Mouse (Mus musculus) liver, embryonic 15.5 days (tissue): Measurements from ENCODE around the gene Kif3c. TPM values are rescaled to one million over a fixed set of nuclear protein-coding genes. Genes with fewer than 3 reads are reported as not detected.

Experiments used
- ATAC-seq: fragments of 200-750 bp; cut with Nextera tagmentation; 2 replicates; pipeline ENCODE4 v1.8.0; 2017; ENCODE audit warnings: moderate number of reproducible peaks, mild to moderate bottlenecking, moderate library complexity; ENCODE audit not compliant: insufficient read depth
- H3K27ac ChIP-seq: fragments of 300-500 bp; sonication (generic); replicated peaks from 2 replicates; pipeline ENCODE4 v1.5.1; 2015; ENCODE audit warnings: mild to moderate bottlenecking, inconsistent platforms
- H3K27me3 ChIP-seq: fragments of 300-500 bp; sonication (generic); 2 replicates; pipeline ENCODE4 v1.6.1; 2015; ENCODE audit warnings: mild to moderate bottlenecking, inconsistent platforms
- H3K36me3 ChIP-seq: fragments of 300-500 bp; sonication (generic); replicated peaks from 2 replicates; pipeline ENCODE4 v1.6.1; 2015; ENCODE audit warnings: moderate library complexity, mild to moderate bottlenecking, inconsistent platforms
- H3K4me1 ChIP-seq: fragments of 300-500 bp; sonication (generic); replicated peaks from 2 replicates; pipeline ENCODE4 v1.6.1; 2015; ENCODE audit warnings: inconsistent platforms
- H3K4me2 ChIP-seq: fragments of 300-500 bp; sonication (generic); 2 replicates; pipeline ENCODE4 v1.6.1; 2015; ENCODE audit warnings: moderate library complexity, mild to moderate bottlenecking, inconsistent platforms
- H3K4me3 ChIP-seq: fragments of 300-500 bp; sonication (generic); replicated peaks from 2 replicates; pipeline ENCODE4 v1.5.1; 2015; ENCODE audit warnings: mild to moderate bottlenecking, inconsistent platforms
- H3K9ac ChIP-seq: fragments of 300-500 bp; sonication (generic); 2 replicates; pipeline ENCODE4 v1.6.1; 2015; ENCODE audit warnings: moderate library complexity, mild to moderate bottlenecking, inconsistent platforms
- H3K9me3 ChIP-seq: fragments of 300-500 bp; sonication (generic); replicated peaks from 2 replicates; pipeline ENCODE4 v1.6.1; 2016; ENCODE audit warnings: inconsistent platforms
- WGBS: fragments of 180-500 bp; shearing (Covaris S2); methylation state at CpG from one replicate; pipeline ENCODE4 v1.1.7; 2015; ENCODE audit warnings: mixed read lengths; ENCODE audit not compliant: insufficient replicate concordance; 5-methylcytosine and 5-hydroxymethylcytosine counted together
- polyA plus RNA-seq: library from polyadenylated mRNA; unstranded; fragments of >200 nt; fragmentation: Nextera tagmentation; extraction: Ambion mirVana; gene quantifications from 2 replicates; pipeline ENCODE4 v1.2.1, GENCODE M21; 2015

Gene Kif3c
- polyA plus RNA-seq, 1 experiment from 2014 or later, result 0.81 TPM

GRCm38 (mm10) chr12:3440916-3441315 is 76.0 kb downstream of the Kif3c start:
- no peaks in the 10 kb centered on the region for H3K27me3 ChIP-seq
- 72% methylated on average over 2 of the region's 2 CpGs for WGBS
- H3K9ac ChIP-seq, result no peak overlapping the region
- peaks cover 12% of the 10 kb centered on the region for H3K36me3 ChIP-seq
- H3K27ac ChIP-seq, result no peak overlapping the region
- H3K4me3 ChIP-seq, result no peak overlapping the region
- H3K4me2 ChIP-seq, result no peak overlapping the region
- peaks cover 8% of the 10 kb centered on the region for H3K4me1 ChIP-seq
- H3K9me3 ChIP-seq, result no peaks in the 10 kb centered on the region
- ATAC-seq, result no peak

- Histone ChIP-seq H3K36me3 (peaks cover 12% of the 10 kb centered on the region), H3K4me2 (no peak overlapping the region), H3K27ac (no peak overlapping the region), H3K27me3 (no peaks in the 10 kb centered on the region), H3K9ac (no peak overlapping the region), H3K4me3 (no peak overlapping the region), H3K4me1 (peaks cover 8% of the 10 kb centered on the region), H3K9me3 (no peaks in the 10 kb centered on the region)
- ATAC-seq, result no peak
- 29% methylated on average over 5 of the region's 5 CpGs for WGBS
Observed at GRCm38 (mm10) chr12:3441361-3441760, 76.4 kb downstream of the Kif3c start.

GRCm38 (mm10) chr12:3453554-3453953 is 88.6 kb downstream of the Kif3c start:
- H3K27ac ChIP-seq, result no peak overlapping the region
- 85% methylated on average over 3 of the region's 3 CpGs for WGBS
- H3K9ac ChIP-seq, result no peak overlapping the region
- no peaks in the 10 kb centered on the region for H3K9me3 ChIP-seq
- H3K36me3 ChIP-seq, result peaks cover 54% of the 10 kb centered on the region
- no peak for ATAC-seq
- H3K4me2 ChIP-seq, result no peak overlapping the region
- no peak overlapping the region for H3K4me3 ChIP-seq
- H3K4me1 ChIP-seq, result no peaks in the 10 kb centered on the region
- H3K27me3 ChIP-seq, result no peaks in the 10 kb centered on the region

Other genes starting within 250 kb of the Kif3c start
- 45.3 and 45.7 TPM in 2 replicates for gene Rab10, start 55.2 kb upstream of the Kif3c start, polyA plus RNA-seq
- gene Asxl2, start 61.7 kb downstream of the Kif3c start, polyA plus RNA-seq, result 9.5 and 10.9 TPM in 2 replicates
- 21.5 and 25.5 TPM in 2 replicates for gene Dtnb, start 207.2 kb downstream of the Kif3c start, polyA plus RNA-seq